Mouse (Mus musculus) kidney, postnatal 36 days (tissue): ENCODE results near the gene Agpat2.

ENCODE experiments used
- DNase-seq, 2 experiments: peaks; one replicate each; pipeline ENCODE4 v3.0.0; 2021 to 2022; ENCODE audit warnings: mixed read lengths in 2 of 2

Agpat2 gene

DNA sequence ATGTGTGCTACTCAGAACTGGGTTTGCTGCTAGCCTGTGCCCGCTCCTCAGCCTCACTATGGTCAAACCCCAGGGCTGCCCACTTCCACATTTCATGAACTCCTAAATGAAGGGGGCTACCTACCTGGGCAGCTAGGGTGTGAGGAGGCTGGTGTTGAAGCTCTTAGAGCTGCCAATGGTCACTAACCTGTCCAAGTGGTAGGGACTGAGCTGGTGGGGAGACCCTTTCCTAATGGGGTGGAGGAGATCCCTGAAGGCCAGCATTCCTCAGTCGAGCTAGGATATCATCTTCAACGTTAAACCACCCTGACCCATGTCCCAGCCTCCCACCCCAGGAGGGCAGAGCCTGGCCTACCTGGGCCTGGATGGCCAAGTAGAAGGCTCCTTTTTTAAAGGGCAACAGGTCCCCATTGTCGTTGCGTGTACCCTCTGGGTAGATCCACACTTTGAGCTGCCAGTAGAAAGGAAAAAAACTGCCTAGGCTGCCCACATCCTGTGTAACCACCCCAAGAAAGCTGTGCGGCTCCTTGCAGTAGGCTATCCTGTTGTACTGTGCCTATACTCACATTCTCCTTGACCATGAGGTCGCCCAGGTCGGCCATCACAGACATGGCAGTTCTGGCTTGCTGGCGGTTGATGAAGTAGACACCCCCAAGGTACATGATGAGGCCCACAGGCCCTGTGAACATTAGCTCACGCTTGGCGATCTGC, 8.3 kb downstream of the Agpat2 start:
- DNase-seq = peak in 1 of 2 experiments; percentile 18

DNA sequence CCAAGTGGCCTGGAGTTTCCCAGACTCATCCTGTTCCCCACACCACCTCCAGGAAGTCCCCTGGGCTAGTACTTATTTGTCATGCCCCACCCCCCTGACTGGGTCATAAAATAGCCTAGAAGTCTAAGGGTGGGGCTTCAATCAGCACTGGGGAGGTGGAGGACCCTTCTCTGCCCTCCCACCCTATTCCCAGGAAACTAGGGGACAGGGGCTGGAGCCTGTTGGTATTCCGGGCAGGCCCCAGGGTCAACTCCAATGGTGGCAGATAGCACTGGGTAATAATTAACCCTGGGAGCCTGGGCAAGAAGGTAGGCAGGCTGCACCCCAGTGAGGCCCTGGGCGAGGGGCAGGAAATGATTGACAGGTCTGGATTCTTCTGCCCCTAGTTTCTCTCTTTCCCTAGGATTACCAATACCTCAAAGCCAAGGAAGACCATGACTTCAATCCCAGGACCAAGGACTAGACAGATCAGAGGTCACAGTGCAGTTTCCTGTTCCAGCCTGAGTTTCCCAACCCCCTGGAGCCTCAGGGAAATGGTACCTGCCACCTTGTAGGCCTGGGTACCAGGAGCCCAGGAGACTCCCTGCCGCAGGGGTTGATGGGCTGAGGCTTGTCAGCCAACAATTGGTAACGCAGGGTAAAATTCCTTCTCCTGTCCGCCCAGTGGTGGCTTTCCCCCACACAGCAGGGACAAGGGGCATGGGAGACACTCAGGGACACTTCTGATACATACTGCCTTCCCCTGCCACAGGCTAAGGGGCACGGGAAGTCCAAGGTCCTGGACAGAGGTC, 9.1 kb downstream of the Agpat2 start:
- DNase-seq = peak; percentile 73 to 86

DNA sequence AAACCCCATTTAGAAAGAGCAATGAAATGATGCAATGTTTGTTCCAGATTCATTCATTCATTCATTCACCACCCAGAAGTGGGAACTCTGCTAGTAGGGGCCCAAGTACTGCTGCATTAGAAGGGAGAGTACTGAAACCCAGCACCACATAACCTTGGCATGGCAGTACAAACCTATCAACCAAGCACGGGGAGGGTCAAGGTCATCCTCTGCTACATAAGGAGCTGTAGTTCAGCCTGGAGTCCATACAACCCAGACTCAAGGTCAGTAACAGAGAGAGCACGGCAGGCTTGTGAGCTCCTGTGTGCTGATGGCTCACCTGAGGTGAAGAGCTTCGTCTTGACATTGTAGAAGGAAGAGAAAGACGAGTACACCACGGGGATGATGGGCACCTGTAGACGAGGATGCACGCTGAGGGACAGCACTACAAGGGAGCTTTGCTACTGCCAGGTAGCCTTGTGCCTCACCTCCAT, 9.7 kb downstream of the Agpat2 start:
- no peak for DNase-seq

DNA sequence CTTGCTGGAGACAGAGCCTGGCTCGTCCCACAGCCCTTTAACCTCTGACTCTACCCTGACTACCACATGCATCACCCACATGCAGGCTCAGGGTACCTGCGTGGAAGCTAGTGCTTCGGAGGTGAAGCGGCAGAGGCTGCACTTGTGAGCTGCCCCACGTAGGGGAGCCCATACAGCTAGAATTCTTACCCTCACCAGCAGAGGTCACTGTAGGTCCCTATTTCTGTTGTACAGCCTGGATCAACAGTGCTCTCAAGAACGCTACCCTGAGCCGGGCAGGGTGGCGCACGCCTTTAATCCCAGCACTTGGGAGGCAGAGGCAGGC, 10.2 kb downstream of the Agpat2 start:
- peak; percentile 84 for DNase-seq

DNA sequence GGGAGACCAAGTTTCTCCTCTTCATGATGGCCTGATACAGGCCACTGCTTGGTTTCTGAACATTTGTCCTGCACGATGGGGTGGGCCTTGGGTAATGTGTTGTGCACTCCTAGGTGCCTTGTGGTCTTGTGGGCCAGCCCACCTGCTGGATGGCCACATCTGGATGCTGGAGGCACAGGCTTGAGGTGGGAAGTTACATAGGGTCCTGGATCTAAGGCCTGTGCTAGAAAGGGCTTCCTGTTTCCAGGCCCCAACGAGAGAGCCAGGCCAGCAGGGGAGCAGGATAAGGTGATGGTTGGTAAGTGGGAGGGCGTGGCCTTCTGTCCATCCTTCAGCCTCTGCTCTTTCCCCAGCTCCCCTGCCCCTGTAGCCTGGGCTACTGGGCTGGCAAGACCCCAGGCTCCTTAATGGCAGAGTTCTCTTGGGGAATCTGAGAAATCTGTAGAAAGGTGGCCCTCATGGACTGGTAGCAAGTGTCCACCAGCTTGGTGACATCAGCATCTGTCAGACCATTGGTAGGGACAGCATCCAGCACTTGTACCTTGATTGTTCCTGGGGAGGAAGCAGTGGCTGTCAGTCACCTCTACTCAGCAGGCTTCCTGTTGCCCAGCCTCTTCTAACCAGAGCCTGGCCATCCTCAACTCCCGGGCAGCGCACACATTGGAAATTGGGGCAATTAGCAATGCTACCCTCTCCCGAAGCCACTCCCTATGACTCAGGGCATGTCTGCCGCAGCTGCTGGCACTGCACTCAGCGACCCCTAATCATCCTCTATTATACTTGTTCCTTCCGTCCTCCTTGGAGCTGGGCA, 10.8 kb downstream of the Agpat2 start:
- DNase-seq = peak in 1 of 2 experiments; percentile 32

DNA sequence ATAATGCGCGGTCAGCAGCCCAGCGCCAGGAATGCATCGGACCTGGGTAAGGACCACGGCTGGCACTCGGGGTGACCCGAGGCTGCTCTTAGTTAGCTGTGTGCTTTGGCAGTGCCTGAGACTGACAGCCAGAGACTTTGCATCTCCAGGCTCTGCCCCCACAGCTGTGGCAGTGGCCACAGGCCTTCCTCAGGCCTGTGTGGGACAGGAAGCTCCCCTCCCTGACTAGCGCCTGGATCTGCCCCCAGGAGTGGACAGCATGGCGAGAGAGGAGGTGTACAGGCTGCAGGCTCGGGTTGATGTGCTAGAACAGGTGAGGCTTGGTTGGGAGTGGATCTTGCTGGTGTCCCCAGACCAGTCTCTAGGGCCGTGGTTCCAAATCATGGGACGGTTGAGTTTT, 12.8 kb downstream of the Agpat2 start:
- DNase-seq = no peak

DNA sequence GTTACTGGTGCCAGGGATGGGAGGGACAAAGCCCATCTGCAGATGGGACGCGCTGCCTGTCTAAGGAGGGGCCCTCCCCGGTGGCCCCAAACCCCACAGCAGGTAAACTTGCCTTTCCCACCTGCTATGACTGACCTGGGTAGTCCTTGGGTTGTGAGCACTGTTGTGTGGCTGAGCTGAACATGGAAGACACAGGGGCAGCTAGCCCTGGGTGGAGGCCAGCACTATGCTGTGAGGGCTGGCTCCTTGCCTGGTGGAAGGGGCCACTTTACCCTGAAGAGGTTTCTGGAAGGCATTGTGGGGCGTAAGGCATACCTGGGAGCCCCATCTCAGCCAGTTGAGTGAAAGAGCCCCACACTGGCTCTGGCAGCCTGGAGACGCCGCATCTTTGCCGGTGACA, 13.3 kb downstream of the Agpat2 start:
- no peak for DNase-seq

DNA sequence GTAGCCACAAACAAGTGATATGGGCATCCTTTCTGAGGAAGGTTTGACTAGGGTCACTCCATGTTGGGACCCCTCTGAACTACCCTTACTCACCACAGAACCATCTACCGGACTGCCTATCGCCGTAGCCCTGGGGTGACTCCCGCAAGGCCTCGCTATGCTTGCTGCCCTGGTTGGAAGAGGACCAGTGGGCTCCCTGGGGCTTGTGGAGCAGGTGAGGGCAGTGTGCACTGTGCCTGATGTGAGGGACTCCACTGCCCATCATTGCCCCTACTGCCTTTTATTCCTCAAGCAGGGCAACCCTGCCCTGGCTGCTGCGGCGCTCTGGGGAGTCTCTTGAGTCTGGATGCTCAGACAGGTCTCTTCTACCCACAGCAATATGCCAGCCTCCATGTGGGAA, 13.9 kb downstream of the Agpat2 start:
- no peak for DNase-seq

DNA sequence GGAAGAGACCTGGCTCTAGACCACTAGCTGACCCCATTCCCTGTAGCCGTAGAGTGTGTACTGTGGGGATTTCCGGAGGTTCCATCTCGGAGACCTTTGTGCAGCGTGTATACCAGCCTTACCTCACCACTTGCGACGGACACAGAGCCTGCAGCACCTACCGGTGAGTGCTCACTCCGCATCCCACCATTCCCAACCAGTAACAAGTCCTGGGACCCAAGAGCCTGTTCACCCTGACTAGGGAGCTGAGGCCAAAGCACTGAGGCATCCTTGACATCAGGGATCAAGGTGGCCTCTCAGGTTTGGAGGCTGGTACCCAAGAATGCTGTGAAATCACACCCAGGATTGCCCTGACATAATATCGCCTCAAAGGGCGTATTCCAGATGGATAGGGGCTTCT, 14.9 kb downstream of the Agpat2 start:
- DNase-seq = no peak

DNA sequence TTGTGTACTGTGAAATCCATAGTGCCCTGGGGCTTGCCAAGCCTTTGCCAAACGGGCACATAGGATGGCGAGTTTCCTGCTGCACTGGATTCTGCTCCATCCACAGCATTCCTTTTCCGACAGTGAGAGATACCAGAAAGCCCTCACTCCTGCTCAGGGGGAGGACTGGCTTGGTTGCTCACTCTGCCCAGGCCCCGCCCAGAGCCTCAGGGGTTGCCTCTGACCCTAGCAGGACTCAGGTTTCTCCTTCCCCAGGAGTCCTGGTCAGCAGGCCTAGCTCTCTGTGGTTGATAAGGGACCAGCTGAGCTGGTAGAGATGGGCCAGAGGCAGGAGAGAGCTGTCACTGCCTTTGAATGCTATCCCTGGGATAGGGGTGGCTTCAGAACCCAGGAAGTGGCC, 15.6 kb downstream of the Agpat2 start:
- no peak for DNase-seq

DNA sequence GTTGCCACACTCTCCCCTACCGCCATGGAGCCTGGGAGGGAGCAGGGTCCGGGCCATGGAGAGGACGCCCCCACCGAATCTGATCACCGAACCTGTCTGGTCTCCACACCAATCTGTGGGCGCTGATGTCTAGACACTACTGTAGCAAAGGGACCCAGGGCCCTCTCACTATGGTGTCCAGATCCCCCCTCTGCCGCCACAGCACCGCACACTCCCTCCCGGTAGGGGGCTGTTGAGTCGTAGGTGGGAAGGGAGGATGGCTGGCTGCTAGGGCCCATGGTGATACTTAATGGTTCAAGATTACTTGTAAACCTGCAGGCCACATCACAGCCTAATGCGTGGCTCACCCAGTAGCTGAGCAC, 17.2 kb downstream of the Agpat2 start:
- no peak for DNase-seq

DNA sequence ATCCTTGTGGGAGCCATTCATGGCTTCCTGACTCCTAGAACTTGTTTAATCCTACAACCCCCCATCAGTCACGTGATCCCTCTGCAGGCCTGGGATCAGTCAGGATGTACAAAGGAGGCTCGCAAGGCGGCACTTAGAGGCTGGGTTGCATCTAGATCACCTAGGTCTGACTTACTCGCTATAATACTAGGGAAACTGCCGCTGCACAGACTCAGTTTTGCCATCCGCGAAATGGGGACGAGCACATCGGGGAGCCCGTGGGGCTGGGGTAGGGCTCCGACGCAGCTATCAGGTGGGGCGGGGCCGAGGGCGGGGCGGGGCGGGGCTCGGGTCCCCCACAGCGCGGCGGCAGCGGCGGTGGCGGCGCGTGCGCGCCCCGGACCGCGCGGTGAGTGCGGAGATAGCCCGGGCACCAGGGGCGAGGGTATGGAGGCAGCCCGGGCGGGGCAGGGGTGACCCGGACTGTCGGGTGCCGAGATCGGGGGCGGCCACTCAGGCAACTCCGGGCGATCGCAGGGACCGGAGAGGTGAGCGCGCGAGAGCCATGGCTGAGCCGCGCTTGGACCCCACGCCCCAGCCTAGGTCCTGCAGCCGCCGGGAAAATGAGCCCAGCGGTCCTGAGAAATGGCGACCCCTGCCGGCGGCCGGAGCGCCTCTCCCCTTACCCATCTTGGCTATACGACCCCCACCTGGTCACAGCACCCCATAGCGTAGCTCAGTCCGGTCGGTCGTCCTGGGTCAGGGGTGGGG, 17.7 kb downstream of the Agpat2 start, which contains the start of gene Gm20532:
Gene Gm20532, plus strand, starts transcription at position 346 of the 750 bp plus-strand sequence.
- peak; percentile 47 to 80 for DNase-seq

DNA sequence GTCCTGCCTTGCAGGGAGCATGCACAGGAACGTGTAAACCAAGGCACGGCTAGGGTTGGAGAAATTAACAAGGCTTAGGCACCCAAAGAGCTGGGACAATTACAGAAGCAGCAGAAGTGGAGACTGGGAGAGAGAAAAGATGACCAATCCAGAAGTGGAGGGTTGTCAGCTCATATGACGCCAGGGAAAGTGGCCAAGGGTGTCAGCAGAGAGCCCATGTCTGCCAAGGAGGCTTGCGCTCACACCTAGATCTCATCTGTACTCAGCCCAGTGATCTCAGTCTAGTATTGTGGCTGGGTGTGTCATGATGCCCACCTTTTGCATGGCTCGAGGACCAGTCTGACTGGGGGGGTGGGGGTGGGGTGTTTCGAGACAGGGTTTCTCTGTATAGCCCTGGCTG, 18.5 kb downstream of the Agpat2 start:
- no peak for DNase-seq

DNA sequence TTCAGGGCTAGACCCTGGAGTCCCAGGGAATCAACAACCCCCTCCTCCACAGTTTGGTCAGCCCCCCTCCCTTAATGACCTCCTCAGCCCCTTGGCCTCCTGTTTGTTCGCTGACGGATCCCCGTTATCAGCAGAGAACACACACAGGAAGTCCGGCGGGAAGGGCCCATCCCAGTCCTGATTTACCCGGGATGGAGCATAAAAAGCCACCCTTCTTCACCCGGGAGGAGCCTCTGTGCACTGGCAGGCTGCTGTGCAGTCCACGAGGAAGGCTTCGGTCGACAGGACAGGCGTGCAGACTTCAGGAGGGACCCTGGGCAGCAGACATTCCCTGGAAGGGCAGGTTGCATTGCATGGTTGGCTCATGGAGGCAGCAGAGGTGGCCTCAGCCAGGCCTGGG, 20.6 kb downstream of the Agpat2 start:
- DNase-seq = peak; percentile 85 to 87

DNA sequence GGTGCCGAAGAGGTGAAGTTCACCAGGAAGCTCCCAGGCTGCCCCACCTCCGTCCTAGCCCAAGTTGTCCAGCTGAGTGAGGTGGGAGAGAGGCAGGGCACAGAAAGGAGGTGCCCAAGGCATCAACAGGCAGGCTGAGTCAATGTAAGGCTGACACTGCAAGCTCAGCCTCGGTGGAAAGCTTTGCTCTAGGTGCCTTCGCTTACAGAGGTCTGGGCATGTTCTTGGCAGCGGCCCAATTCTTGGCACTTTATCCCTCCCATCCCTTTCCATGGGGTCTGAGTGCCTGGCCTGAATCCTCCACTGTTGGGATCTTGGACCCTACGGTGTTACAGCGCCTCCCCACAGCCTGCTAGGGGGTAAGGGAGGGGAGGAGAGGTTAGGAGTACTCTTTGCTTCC, 21.5 kb downstream of the Agpat2 start:
- peak in 1 of 2 experiments; percentile 52 for DNase-seq

DNA sequence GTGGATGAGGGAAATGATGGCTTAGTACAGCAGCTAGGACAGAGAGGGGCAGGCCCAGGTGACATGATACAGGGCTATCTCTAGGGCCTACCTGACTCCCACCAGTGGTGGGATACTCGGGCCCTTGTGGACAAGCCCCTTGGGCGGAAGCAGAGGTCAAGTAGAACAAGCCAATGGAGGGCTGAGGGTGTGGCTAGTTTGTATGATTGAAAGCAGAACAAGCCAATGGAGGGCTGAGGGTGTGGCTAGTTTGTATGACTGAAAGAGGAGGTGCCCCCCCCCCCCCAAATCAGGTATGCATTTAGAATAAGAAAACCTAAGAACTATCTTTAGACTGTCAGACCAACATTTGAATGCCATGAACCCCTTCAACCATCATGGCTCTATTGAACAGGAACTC, 22.0 kb downstream of the Agpat2 start:
- DNase-seq = peak; percentile 74 to 78

DNA sequence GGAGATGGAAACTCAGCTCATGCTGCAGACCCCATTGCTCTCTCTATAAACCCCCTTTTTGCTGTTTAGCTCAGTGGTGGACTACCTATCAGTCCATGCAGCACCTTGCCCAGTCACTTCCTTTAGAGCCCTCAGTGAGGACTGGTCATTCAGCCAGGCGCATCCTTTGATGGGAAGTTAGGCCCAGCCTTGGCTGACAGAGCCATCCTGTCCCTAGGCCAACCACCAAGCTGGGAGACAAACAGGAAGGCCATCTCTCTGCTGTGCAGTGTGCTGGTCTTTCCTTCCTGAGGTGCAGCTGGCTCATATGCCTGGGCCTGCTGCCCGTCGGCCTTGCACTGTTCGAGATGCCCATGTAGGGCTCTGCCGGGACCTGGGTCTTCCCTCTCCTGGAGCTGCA, 23.5 kb downstream of the Agpat2 start:
- DNase-seq = peak; percentile 59 to 61

DNA sequence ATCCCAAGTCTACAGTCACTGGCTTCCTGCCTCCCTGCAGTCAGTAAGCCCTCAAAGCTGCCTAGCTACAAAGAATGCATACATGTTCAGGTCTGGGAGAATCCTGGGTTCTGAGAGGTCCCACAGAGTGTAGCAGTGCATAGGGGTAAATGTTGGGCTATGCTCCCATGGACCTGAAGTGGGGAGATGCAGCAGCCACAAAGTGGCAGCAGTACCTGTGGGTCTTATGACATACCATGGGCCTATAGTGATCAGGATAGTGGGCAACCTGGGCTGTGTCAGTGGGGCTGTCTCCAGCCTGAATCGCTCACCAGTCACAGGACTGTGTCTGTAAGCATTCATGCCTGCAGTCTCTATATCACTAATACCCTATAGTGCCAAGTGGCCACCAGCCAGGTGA, 24.5 kb downstream of the Agpat2 start, which contains the start of gene Egfl7:
Gene Egfl7, plus strand, starts transcription at position 301 of the 400 bp plus-strand sequence.
- DNase-seq = peak in 1 of 2 experiments; percentile 1

DNA sequence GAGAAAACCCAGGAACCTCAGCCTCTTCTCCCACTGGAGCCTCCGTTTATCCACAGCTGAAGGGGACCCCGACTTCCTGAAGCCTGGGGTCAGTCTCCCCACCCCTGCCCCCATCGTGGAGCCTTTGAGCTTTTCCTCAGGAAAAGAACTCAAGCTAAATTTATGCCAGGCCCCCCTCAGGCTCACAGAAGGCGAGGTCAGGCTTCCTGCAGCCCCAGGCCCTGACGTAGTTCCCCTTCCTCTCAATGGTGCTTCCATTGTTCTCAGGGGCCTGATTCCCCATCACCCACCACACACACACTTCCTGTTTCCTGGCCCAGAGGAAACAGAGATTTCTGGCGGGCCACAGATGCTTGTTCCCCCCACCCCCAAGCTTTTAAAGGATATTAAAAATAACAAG, 25.8 kb downstream of the Agpat2 start:
- DNase-seq = peak; percentile 76 to 88

DNA sequence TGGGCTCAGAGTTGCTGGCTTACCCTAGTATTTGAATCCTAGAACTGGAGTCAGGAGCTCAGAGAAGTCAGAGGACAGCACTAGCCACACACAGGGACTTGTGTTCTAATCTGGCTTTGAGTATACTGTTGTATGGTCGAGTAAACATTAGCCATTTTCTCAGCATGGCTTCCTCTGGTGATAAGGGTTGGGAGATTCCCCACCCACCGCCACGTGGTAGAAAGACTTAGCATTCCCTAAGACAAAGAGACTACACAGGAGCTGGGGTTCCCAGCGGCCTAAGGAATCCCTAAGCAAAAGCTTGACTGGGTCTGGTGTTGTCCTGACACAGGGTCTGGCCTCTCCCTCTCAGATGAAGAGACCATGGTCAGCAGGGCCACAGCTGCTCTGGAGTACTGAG, 27.8 kb downstream of the Agpat2 start:
- DNase-seq = peak in 1 of 2 experiments; percentile 12

DNA sequence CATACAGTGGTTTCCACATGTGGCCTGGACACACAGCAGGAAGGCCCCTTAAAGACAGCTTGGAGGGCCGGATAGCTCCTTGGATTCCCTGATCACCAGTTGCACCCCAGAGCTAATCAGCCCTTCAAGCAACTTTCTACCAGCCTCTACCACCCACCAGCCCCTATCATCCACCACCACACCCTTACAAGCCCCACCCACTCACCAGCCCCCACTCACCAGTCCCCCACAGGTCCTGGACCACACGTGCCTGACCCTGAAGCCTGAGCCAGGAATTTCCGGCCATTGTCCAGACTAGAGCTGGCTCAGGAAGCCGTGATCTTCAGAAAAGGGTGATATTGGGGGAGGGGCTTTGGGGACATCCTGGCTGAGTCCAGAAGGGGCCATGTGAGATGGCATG, 28.4 kb downstream of the Agpat2 start:
- DNase-seq = peak; percentile 82 to 88

DNA sequence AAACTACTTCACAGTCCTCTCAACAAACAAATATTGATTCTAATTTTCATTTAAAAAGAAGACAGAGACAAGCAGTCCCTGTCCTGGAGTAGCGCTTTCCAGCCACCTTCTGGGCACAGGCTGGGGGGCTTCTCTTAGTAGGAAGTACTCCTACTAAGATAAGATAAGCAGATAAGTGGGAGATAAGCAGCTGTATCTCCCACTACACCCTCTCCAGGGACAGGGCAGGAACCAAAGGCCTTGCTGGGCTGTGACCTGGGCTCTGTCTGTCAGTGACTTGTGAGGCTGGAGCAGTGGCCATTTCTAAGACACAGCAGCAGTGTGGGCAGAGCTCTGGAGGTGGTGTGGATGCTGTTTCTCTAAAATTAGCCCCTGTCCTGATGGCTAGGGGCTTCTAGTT, 28.8 kb downstream of the Agpat2 start:
- no peak for DNase-seq

DNA sequence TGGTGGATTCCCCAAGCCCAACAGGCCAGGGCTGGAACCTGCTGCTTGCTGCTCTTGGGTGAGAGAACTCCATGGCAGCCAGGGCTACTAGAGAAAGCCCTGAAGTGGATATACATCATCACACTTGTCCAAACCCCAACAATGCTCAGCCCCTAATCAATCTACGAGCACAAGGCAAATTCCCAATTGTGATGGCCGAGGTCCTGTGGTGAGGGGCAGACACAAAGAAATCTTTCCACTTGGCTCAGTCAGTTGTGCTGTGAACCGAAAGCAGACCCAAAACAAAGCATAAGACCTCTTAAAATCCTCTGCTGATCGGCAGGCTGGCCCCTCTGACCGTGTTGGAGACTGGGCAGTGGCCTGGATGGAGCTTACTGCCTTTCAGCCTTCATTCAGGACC, 29.4 kb downstream of the Agpat2 start:
- no peak for DNase-seq
